Mouse (Mus musculus) hindbrain, postnatal 0 days (tissue): ENCODE results near the gene Baz2a. TPM values are rescaled to one million over a fixed set of nuclear protein-coding genes. Genes with fewer than 3 reads are reported as not detected.
A peak's percentile ranks its signal among the peaks of the same experiment; 100 is the strongest.
"Not testable (repeated sequence)": the region's sequence is repeated elsewhere in the genome, so short reads cannot be mapped to it uniquely, and the experiment has no call there.

Experiments
- ATAC-seq: fragments of 200-750 bp; cut with Nextera tagmentation; 2 replicates; pipeline ENCODE4 v1.8.0; 2017; ENCODE audit warnings: mild to moderate bottlenecking, moderate TSS enrichment, moderate library complexity
- DNase-seq: peaks from one replicate; pipeline ENCODE4 v3.0.0-alpha.2; 2015; ENCODE audit warnings: low spot score
- H3K27ac ChIP-seq: fragments of 300-500 bp; sonication (generic); 2 replicates; pipeline ENCODE4 v1.5.1; 2014; ENCODE audit warnings: mild to moderate bottlenecking
- H3K27me3 ChIP-seq: fragments of 300-500 bp; sonication (generic); 2 replicates; pipeline ENCODE4 v1.6.1; 2014; ENCODE audit warnings: low read length, mixed read lengths; ENCODE audit not compliant: insufficient read depth
- H3K36me3 ChIP-seq: fragments of 300-500 bp; sonication (generic); 2 replicates; pipeline ENCODE4 v1.6.1; 2014; ENCODE audit warnings: low read length, mixed read lengths; ENCODE audit not compliant: insufficient read depth
- H3K4me1 ChIP-seq: fragments of 300-500 bp; sonication (generic); 2 replicates; pipeline ENCODE4 v1.6.1; 2014; ENCODE audit warnings: antibody characterized with exemption, low read length, mixed read lengths; ENCODE audit not compliant: insufficient read depth
- H3K4me2 ChIP-seq: fragments of 300-500 bp; sonication (generic); 2 replicates; pipeline ENCODE4 v1.6.1; 2014; ENCODE audit warnings: low read depth, mild to moderate bottlenecking, low read length, moderate library complexity, mixed read lengths
- H3K4me3 ChIP-seq: fragments of 300-500 bp; sonication (generic); 2 replicates; pipeline ENCODE4 v1.5.1; 2014; ENCODE audit warnings: low read length
- H3K9ac ChIP-seq: fragments of 300-500 bp; sonication (generic); replicated peaks from 2 replicates; pipeline ENCODE4 v1.6.1; 2014; ENCODE audit warnings: mild to moderate bottlenecking, low read length, moderate library complexity, mixed read lengths
- H3K9me3 ChIP-seq: fragments of 300-500 bp; sonication (generic); 2 replicates; pipeline ENCODE4 v1.6.1; 2016; ENCODE audit warnings: low read length, mixed read lengths
- CTCF ChIP-seq: IDR thresholded peaks from 2 replicates; pipeline ENCODE4 v1.5.1; 2016; ENCODE audit warnings: antibody characterized with exemption, control low read depth, low read depth
- WGBS: fragments of 180-500 bp; shearing (Covaris S2); extraction: QIAGEN DNeasy Blood & Tissue Kit; methylation state at CpG from one replicate; pipeline ENCODE4 v1.1.7; 2014; 5-methylcytosine and 5-hydroxymethylcytosine counted together
- polyA plus RNA-seq: library from polyadenylated mRNA; unstranded; fragments of >200 nt; fragmentation: Nextera tagmentation; extraction: Ambion mirVana; gene quantifications from 2 replicates; pipeline ENCODE4 v1.2.1, GENCODE M21; 2015
- total RNA-seq: library from RNA; depleted of rRNA; stranded (reverse); fragments of >200 nt; gene quantifications from 2 replicates; pipeline ENCODE4 v1.2.3, GENCODE M21; 2014

Baz2a gene
- total and polyA plus RNA-seq, 2 experiments from 2014 or later, result 10.6 to 14.3 TPM

- Histone ChIP-seq H3K36me3 (peaks cover 28% of the 10 kb centered on the region), H3K4me2 (no peak overlapping the region), H3K9ac (no peak overlapping the region), H3K4me3 (no peak overlapping the region), H3K9me3 (no peaks in the 10 kb centered on the region), H3K27ac (no peak overlapping the region), H3K27me3 (no peaks in the 10 kb centered on the region), H3K4me1 (no peaks in the 10 kb centered on the region)
- no peak for TF ChIP-seq CTCF
- ATAC-seq (no peak), DNase-seq (no peak)
- 90% methylated on average over 2 of the region's 2 CpGs for WGBS
Measured at GRCm38 (mm10) chr10:128050355-128050754, 41.0 kb upstream of the Baz2a start.

- no peaks in the 10 kb centered on the region for H3K27me3 ChIP-seq
- ATAC-seq (no peak), DNase-seq (no peak)
- TF ChIP-seq CTCF, result no peak
- peaks cover 23% of the 10 kb centered on the region for H3K36me3 ChIP-seq
- no peak overlapping the region for H3K4me2 ChIP-seq
- WGBS, result 95% methylated on average over 5 of the region's 5 CpGs
- H3K27ac ChIP-seq, result no peak overlapping the region
- no peak overlapping the region for H3K9ac ChIP-seq
- H3K4me1 ChIP-seq, result no peaks in the 10 kb centered on the region
- no peak overlapping the region for H3K4me3 ChIP-seq
- no peaks in the 10 kb centered on the region for H3K9me3 ChIP-seq
Measured at GRCm38 (mm10) chr10:128051589-128051988, 39.8 kb upstream of the Baz2a start.

DNA sequence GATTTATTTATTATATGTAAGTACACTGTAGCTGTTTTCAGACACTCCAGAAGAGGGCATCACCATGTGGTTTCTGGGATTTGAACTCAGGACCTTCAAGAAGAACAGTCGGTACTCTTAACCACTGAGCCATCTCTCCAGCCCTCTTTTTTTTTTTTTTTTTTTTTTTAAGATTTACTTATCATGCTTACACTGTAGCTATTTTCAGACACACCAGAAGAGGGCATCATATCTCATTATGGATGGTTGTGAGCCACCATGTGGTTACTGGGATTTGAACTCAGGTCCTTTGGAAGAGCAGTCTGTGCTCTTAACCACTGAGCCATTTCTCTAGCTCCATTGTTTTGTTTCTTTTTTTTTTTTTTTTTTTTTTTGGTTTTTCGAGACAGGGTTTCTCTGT, 39.2 kb upstream of the Baz2a start:
- H3K9ac ChIP-seq, H3K4me2 ChIP-seq, H3K27me3 ChIP-seq, H3K9me3 ChIP-seq, H3K4me3 ChIP-seq, DNase-seq, H3K4me1 ChIP-seq, ATAC-seq, H3K27ac ChIP-seq: not testable (repeated sequence)
- 95% methylated on average over 1 of the region's 2 CpGs for WGBS
- peaks cover 19% of the 10 kb centered on the region; the same call in 1 of the 2 replicates for H3K36me3 ChIP-seq

GRCm38 (mm10) chr10:128053001-128053400, 38.4 kb upstream of the Baz2a start:
- ATAC-seq (no peak), DNase-seq (no peak)
- H3K36me3 ChIP-seq, result peaks cover 15% of the 10 kb centered on the region; the same call in 1 of the 2 replicates
- H3K4me3 ChIP-seq, result no peak overlapping the region
- no peaks in the 10 kb centered on the region for H3K4me1 ChIP-seq
- TF ChIP-seq CTCF, result no peak
- H3K27ac ChIP-seq, result no peak overlapping the region
- H3K9ac ChIP-seq, result no peak overlapping the region
- 95% methylated on average over 8 of the region's 8 CpGs for WGBS
- H3K4me2 ChIP-seq, result no peak overlapping the region
- H3K9me3 ChIP-seq, result no peaks in the 10 kb centered on the region
- no peaks in the 10 kb centered on the region for H3K27me3 ChIP-seq

GRCm38 (mm10) chr10:128058184-128058583, 33.2 kb upstream of the Baz2a start:
- Histone ChIP-seq H3K9me3 (no peaks in the 10 kb centered on the region), H3K4me3 (peak overlapping the region; percentile 64), H3K4me2 (peak overlapping the region; percentile 87), H3K4me1 (peaks cover 8% of the 10 kb centered on the region), H3K9ac (peak overlapping the region; percentile 96), H3K27me3 (no peaks in the 10 kb centered on the region), H3K27ac (peak overlapping the region; percentile 98), H3K36me3 (no peaks in the 10 kb centered on the region)
- DNase-seq (no peak), ATAC-seq (no peak)
- TF ChIP-seq CTCF, result peak; percentile 18; the same call in 1 of the 2 replicates
- WGBS, result under 1% methylated on average over 18 of the region's 18 CpGs

DNA sequence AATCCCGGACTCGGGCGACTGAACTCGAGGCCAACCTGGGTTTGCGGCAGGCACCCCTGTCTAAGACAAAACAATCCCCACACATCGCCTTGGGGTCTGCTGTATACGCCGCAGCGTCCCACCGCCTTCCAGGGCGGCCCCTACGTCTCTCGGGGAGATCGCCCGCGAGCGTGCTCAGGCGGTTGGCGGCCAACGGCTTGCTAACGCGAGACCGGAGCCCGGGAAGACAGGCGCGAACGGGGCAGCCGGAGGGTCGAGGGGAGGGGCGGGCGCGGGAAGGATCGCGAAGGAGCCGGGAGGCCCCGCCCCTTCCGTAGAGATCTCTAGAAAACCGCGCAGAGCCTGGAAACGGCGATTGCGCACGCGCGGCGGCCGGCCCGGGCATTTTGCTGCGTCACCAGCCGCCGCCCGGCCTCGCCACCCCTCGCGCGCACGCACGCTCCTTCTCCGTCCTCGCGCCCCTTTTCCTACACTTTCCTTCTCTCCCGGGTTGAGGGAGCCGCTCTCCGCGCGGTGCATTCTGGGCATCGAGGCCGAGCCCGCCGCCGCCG, 32.7 kb upstream of the Baz2a start, which contains the start of gene Ptges3:
Ptges3 (plus strand) TSS at position 354 of the 551 bp plus-strand sequence.
- peak within 1 kb of the TSS; percentile 98 for H3K27ac ChIP-seq
- TF ChIP-seq CTCF, result no peak

More for the DNA sequence above, 32.7 kb upstream of the Baz2a start, which contains the start of gene Ptges3:
- peak within 1 kb of the TSS; percentile 96 for H3K9ac ChIP-seq
- H3K4me1 ChIP-seq, result peaks cover 8% of the 10 kb centered on the region
- under 1% methylated on average over 66 of the region's 72 CpGs for WGBS
- peak within 1 kb of the TSS; percentile 87 for H3K4me2 ChIP-seq
- H3K9me3 ChIP-seq, result no peaks in the 10 kb centered on the region
- no peaks in the 10 kb centered on the region for H3K27me3 ChIP-seq
- peak; percentile 97 for ATAC-seq
- DNase-seq, result peak; percentile 99
- H3K4me3 ChIP-seq, result peak within 1 kb of the TSS; percentile 64
- H3K36me3 ChIP-seq, result no peaks in the 10 kb centered on the region
